Mouse (Mus musculus) adrenal gland, postnatal 4 days (tissue): ENCODE data around the gene Siah1a. TPM values are rescaled to one million over a fixed set of nuclear protein-coding genes. Genes with fewer than 3 reads are reported as not detected.

Source experiments
- DNase-seq, 2 experiments: peaks; one replicate each; pipeline ENCODE4 v3.0.0; 2021 to 2022; ENCODE audit warnings: low spot score in 2 of 2, mixed read lengths in 2 of 2
- total RNA-seq, 2 experiments: library from RNA; stranded (reverse); gene quantifications; 2 replicates each; pipeline ENCODE4 v1.2.3; 2021

The Siah1a gene
- total RNA-seq, 2 experiments from 2014 or later = 32.0 to 35.5 TPM

DNA sequence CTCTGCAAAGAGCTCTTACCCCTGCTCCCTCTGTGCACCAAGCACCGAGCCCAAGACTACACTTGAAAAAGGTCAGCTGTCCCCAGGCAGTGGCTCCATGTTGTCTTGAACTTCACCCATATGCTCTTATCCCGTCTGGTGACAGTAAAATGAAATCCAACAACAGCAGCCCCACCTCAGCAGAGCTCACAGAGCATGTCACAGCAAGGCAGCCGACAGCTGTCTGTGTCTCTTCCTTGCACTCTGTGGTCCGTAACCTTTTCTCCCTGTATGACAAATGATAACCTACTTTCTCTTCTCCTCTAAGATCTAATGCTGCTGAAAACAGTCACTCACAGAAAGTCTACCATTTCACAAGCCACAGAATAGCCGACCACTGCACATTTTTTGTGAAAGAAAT lies 39.0 kb downstream of the Siah1a start:
- no peak for DNase-seq

- DNase-seq = no peak
Observed at GRCm38 (mm10) chr8:86705317-86705716, 40.4 kb downstream of the Siah1a start.

DNA sequence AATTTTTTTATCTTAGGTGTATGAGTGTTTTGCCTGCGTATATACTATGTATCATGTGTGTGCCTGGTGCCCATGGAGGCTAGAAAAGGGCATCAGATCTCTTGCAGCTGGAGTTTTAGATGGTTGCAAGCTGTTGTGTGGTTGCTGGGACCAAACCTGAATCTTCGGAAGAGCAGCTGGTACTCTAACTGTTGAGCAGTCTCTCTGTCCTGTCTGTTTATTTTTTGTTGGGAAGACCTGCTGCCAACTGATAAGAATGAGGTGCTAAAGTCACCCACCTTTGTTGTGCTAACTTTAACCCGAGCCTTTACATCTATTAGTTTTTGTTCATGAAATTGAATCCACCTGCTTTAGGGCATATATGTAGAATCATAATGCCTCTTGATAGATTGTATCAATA lies 43.3 kb downstream of the Siah1a start:
- DNase-seq = no peak

DNA sequence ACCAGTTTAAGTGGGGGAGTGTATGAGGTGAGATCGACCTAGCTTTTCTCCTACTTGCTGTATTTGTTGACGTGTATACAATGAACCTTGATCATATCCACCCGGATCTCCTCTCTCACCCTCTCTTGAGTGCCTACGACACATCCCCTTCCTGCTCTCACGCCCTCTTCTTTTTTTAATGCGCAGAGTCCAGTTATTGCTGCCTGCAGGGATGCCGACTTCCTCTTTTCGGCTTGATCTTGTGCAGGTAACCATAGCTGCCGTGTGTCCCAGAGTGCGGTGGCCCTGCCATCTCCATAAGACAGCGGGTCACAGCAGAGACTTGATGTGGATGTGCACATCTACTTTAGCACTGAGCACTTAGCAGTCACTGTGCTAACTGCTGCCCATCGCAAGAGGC lies 46.3 kb downstream of the Siah1a start:
- no peak for DNase-seq

- DNase-seq = no peak
Observed at GRCm38 (mm10) chr8:86698811-86699421, 46.8 kb downstream of the Siah1a start.

GRCm38 (mm10) chr8:86695703-86696102 lies 50.0 kb downstream of the Siah1a start:
- DNase-seq = no peak

DNA sequence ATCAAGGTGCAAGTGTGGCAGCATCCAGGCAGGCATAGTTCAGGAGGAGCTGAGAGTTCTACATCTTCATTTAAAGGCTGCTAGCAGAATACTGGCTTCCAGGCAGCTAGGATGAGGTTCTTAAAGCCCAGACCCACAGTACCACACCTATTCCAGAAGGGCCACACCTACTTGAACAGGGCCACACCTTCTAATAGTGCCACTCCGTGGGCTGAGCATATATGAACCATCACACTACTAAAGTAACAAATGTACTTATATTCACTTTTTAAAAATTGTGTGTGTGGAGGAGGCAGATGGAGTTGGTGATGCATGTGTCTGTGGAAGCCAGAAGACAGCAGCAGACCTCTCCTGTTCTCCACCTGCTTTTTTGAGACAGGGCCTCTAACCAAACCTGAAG lies 51.7 kb downstream of the Siah1a start:
- no peak for DNase-seq

GRCm38 (mm10) chr8:86692107-86692506 lies 53.6 kb downstream of the Siah1a start:
- no peak for DNase-seq

DNA sequence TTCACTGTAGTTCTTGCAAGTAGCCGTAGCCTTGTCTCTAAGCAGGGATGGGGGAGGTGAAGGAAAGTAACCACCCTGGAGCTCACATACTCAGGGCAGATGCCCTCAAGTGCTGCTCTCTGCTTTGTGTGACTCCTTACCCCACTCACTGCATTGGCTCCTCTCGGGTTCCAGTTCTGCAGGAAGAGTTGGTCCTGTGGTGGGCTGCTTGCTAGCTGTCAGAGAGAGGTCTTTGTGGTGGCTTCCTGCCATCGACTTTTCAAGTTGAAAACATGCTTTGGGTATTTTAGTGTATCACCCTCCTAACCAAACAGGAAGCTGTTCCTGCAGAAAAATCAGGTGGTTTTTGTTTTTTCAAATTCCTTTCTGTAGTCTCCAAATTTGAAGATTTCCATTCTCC lies 59.1 kb downstream of the Siah1a start:
- no peak for DNase-seq

Other genes with a start within 250 kb of the Siah1a start
- under 1 TPM; 0.17 to 0.23 TPM for gene Abcc12, start 165.2 kb downstream of the Siah1a start, total RNA-seq
- 10 to 100 TPM; 82.2 to 82.3 TPM for gene Lonp2, start 121.9 kb downstream of the Siah1a start, total RNA-seq
- 1 to 10 TPM; 4.2 to 5.2 TPM for gene Gm10638, start 235 bp downstream of the Siah1a start, total RNA-seq
- 10 to 100 TPM; 37.1 to 37.4 TPM for gene N4bp1, start 139.3 kb upstream of the Siah1a start, total RNA-seq